Mouse (Mus musculus) regulatory T cell (primary cell): Measurements from ENCODE around the gene Gm20388.

Experiments
- in situ Hi-C: fragments of 300-600 bp; cut with MboI, MseI; formaldehyde crosslinking; loops from one replicate; pipeline ENCODE4 v1.15.1; 2025; ENCODE audit warnings: high pct_unique_total_duplicates

Gm20388 gene

GRCm38 (mm10) chr8:121358609-121359008 lies 1448.0 kb downstream of the Gm20388 start:
- in situ Hi-C loops, result no loop called here

DNA sequence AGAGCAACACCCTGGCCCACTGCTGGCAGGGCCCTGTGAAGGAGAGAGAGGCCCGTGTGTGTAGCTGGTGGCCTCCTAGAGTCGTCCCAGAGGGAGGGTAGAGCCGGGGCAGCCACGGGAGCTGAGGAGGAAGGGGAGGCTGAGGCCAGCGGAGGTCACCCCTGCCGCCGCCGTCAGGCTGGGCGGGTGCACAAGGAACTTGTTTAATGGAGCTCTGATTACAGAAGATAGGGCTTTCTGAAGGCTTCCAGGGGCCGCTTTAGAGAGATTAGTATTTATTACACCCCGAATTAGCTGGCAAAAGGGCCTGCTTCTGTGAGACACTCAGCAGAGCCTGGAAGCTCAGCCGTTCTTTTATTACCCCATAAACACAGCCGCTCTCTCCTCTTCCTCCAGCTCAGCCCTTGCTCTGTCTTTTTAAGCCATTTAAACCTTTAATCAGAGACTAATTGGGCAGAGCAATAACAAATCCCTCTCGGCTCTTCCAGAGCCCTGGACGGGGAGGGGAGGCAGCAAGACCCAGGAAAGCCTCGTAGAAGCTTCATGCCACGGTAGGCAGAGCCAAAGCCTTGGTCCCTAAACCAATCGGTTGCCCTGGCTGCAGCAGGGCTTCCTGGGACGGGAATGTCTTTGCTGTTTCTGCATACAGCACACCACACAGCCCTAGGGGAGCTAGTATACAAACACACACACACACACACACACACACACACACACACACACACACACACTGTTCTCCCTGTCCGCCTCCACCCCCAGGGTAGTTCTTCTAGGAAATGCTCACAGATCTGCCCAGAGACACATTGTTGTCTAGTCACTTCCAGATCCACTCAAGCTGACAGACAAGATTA lies 1448.7 kb downstream of the Gm20388 start:
- in situ Hi-C loops, result no loop called here

DNA sequence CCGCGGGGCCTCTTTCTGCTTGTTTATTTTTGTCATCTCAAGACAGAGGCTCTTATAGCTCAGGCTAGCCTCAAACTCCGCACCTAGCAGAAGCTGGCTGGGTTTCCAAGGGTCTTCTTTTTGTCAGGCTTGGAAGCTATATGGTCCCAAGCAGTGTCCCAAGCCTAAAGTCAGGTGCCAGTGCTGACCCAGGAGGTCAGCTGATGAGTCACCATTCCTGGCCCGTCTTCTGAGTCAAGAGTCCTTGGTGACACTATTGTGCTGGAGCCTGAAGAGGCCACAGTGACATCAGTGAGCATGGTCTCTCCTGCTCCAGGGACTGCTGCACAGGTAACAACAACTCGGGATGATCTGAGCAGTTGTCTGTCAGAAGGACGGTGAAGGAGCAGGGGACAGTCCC lies 1449.4 kb downstream of the Gm20388 start:
- in situ Hi-C loops, result no loop called here

GRCm38 (mm10) chr8:121361166-121361565 lies 1450.5 kb downstream of the Gm20388 start:
- in situ Hi-C loops, result no loop called here

- in situ Hi-C loops, result no loop called here
Observed at GRCm38 (mm10) chr8:121364646-121365045, 1454.0 kb downstream of the Gm20388 start.

DNA sequence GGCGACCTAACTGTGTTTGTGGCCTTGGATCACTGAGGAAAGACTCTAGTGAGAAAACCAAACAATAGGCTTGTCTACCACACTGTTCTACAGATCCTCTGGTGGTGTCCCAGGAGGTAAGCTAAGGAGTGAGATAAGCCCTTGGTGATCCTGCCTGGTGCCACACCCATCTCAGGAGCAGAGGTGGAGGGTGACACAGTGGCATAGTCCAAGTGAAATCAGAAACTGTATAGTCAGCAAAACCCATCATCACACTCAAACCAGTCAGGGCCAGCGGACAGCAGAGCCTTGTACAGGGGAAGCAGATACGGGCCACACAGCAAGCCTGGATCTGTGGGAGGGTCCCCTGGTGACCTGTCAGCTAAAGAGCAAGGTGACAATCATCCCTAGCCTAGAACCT lies 1454.5 kb downstream of the Gm20388 start:
- in situ Hi-C loops, result no loop called here

GRCm38 (mm10) chr8:121366655-121367054 lies 1456.0 kb downstream of the Gm20388 start:
- in situ Hi-C loops, result no loop called here

DNA sequence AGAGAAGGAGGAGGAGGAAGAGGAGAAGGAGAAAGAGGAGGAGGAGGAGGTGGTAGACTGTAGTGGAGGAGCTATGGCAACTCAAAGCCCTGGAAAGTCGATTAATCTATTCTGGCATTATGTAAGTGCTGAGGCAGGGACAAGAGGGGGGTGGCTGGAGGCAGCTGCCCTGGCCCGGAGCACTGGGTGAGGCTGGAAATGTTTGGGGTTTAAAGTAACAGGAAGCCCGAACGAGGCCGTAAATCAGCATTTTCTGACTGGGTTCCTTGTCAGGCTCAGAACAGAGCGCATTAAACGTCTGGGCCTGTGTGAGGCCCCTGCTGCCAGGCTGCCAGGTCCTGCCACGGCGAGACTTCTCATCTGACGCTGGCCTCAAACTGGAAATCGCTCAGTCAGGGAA lies 1458.2 kb downstream of the Gm20388 start:
- in situ Hi-C loops, result no loop called here

- in situ Hi-C loops, result no loop called here
Observed at GRCm38 (mm10) chr8:121369378-121369777, 1458.7 kb downstream of the Gm20388 start.

- in situ Hi-C loops, result no loop called here
Observed at GRCm38 (mm10) chr8:121371287-121371686, 1460.6 kb downstream of the Gm20388 start.

DNA sequence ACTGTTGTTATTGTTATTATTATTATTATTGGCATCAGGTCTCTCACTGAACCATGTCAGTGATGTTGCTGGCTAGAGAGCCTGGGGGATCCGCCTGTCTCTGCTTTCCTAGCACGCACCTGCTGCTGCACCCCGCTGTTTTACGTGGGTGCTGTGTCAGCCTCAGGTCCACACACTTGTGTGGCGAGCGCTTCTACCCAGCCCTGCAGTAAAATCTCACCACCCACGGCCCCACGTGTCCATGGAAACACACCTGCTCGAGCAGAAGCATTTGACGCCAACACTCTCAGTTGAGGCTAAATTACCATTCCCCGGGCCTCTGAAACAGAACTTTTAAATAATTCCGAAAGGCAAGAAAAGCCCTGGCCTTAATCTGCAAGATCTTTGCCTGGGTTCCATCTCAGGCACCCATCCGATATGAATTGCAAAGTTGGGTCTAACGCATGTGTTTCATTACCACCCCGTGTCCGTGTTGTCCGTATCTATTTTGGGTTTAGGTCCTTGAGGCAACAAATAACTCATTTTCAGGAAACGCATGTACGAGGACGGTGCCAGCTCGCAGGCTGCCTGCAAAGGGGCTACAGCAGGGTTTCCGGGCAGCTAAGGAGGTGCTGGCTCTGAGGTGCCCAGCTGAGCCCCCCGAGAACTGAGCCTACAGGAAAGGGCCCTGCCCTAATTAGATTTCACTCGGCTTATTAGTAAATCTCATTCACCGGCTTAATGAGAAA lies 1461.4 kb downstream of the Gm20388 start:
- in situ Hi-C loops, result no loop called here

GRCm38 (mm10) chr8:121372639-121372986 lies 1462.0 kb downstream of the Gm20388 start:
- in situ Hi-C loops, result no loop called here

DNA sequence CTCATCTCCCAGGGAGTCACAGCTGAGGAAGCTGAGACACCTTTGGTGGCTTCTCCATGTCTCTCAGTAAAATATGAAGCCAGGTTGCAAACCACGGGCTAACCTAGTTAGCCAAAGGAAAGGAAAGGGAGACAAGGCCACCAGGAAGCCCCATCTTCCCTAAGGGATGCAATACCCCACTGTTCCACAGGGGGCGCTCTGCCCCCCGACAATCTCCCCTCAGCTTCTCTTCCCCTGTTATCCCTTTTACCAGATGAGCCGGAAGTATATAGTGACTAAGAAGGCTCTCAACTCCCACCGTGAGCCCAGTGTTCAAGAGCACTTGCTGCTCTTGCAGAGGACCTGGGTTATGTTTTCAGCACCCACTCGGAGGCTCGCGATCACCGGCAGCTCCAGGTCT lies 1463.6 kb downstream of the Gm20388 start:
- in situ Hi-C loops, result no loop called here

DNA sequence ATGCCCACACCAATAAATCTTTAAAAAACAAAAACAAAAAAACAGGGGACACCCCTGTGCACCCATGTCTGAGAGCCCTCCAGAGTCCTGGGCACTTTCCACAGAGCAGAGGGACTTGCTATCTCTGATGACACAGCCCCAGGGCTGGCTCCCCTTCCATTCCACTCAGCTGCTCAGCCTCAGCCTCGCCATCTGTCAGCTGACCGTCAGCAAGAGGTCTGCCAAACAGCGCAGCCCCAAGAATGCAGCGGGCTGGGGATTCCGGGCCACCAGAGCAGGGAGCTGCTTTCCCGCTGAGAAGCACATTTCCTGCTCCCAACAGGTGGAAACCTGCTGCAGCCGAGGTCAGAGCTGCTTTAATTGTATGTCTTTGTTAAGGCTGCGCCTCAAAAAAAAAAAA lies 1464.1 kb downstream of the Gm20388 start:
- in situ Hi-C loops, result no loop called here

DNA sequence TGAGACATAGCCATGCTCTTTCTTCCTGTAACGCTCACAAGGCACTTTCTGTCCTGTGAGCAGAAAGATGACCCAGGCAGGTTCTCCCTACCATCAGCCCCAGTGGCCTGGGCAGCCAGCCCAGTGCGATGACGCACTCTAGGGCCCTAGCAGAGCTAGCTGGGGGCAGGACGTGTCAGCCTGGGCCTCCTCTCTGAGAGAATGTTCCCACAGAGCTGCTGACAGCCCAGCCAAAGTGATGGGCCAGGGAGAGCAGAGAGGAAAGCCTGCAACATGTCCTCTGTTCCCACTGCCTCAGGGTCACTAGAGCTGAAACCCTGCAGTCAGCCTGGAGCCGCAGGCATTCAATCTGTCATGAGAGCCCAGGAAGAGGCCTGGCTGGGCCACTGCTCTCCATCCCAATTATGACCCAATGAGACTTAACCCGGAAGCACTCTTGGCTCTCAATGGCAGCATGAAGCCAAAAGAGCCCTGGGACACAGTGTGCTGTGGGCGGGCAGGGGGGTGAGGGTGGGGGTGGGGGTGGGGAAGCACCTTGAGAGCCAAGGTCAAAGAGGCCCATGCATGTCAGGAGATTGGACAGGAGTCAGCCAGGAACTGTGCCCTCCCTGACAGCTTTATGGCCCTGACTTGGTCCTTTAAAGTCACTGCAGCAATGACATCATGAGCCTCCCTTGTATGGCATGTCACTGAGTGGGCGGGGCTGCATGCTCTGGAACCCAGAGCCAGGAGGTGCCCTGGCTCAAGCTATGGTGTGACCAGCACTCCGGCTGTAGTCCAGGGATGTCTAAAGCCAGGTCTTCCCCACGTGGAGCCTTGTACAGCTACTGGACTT lies 1465.7 kb downstream of the Gm20388 start:
- in situ Hi-C loops, result no loop called here

- in situ Hi-C loops, result no loop called here
Observed at GRCm38 (mm10) chr8:121377680-121378079, 1467.0 kb downstream of the Gm20388 start.

GRCm38 (mm10) chr8:121379387-121379786 lies 1468.7 kb downstream of the Gm20388 start:
- in situ Hi-C loops, result no loop called here

GRCm38 (mm10) chr8:121382583-121383241 lies 1472.1 kb downstream of the Gm20388 start:
- in situ Hi-C loops, result no loop called here

- in situ Hi-C loops, result no loop called here
Observed at GRCm38 (mm10) chr8:121385540-121385939, 1474.9 kb downstream of the Gm20388 start.

DNA sequence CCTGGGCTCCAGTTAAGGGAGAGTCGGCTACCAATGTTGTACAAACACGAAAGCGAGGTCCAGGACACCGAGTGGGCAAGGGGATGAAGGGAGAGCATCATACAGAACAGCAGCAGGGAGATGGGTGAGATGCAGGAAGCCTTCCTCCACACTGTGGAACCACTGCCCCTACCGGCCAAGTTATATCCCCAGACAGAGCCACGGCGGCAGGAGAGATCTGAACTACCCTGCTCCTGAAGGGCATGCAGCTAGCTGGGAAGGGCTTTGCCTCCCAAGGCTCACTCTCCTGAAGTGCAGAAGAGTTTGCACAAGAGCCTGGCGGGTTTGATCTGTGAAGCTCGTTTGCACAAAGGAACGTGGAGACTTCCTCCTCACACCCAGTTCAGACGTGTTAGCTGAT lies 1480.0 kb downstream of the Gm20388 start:
- in situ Hi-C loops, result no loop called here

DNA sequence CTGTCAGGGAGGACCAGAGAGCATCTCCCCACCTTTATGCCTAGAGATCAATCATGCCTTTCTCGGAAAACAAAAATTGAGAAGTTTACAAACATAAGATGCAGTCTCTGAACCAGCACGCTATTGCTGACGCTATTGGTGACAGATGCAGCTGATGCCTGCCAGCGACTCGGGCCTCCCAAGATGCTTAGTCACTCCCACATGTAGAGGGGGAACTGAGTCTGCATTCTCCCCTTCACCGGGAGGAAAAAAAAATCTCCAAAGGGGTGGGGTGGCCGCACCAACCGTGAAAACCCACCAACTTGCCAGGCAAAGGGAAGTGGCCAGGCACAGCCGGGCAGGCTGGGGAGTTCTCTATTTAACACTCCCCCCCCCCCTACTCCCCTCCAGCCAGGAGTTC lies 1480.6 kb downstream of the Gm20388 start:
- in situ Hi-C loops, result no loop called here

GRCm38 (mm10) chr8:121391771-121392170 lies 1481.1 kb downstream of the Gm20388 start:
- in situ Hi-C loops, result no loop called here
